Mouse (Mus musculus) neural tube, embryonic 13.5 days (tissue): ENCODE data around the gene Olfr750. TPM values are rescaled to one million over a fixed set of nuclear protein-coding genes. Genes with fewer than 3 reads are reported as not detected.

Experiments used
- ATAC-seq: fragments of 200-750 bp; cut with Nextera tagmentation; 2 replicates; pipeline ENCODE4 v1.8.0; 2017; ENCODE audit warnings: low read depth, mild to moderate bottlenecking, moderate TSS enrichment, moderate library complexity
- H3K27ac ChIP-seq: fragments of 300-500 bp; sonication (generic); replicated peaks from 2 replicates; pipeline ENCODE4 v1.5.1; 2015; ENCODE audit warnings: moderate library complexity, mild to moderate bottlenecking, inconsistent platforms
- H3K27me3 ChIP-seq: fragments of 300-500 bp; sonication (generic); 2 replicates; pipeline ENCODE4 v1.6.1; 2015; ENCODE audit warnings: mild to moderate bottlenecking, inconsistent platforms
- H3K36me3 ChIP-seq: fragments of 300-500 bp; sonication (generic); 2 replicates; pipeline ENCODE4 v1.6.1; 2015; ENCODE audit warnings: mild to moderate bottlenecking, inconsistent platforms
- H3K4me1 ChIP-seq: fragments of 300-500 bp; sonication (generic); replicated peaks from 2 replicates; pipeline ENCODE4 v1.6.1; 2015; ENCODE audit warnings: inconsistent platforms
- H3K4me2 ChIP-seq: fragments of 300-500 bp; sonication (generic); 2 replicates; pipeline ENCODE4 v1.6.1; 2015; ENCODE audit warnings: inconsistent platforms, mild to moderate bottlenecking, moderate library complexity
- H3K4me3 ChIP-seq: fragments of 300-500 bp; sonication (generic); 2 replicates; pipeline ENCODE4 v1.5.1; 2015; ENCODE audit warnings: mild to moderate bottlenecking, inconsistent platforms
- H3K9ac ChIP-seq: fragments of 300-500 bp; sonication (generic); 2 replicates; pipeline ENCODE4 v1.6.1; 2015; ENCODE audit warnings: moderate library complexity, mild to moderate bottlenecking, inconsistent platforms
- H3K9me3 ChIP-seq: fragments of 300-500 bp; sonication (generic); 2 replicates; pipeline ENCODE4 v1.6.1; 2016; ENCODE audit warnings: inconsistent platforms
- WGBS: fragments of 180-500 bp; shearing (Covaris S2); methylation state at CpG from one replicate; pipeline ENCODE4 v1.1.7; 2015; 5-methylcytosine and 5-hydroxymethylcytosine counted together
- polyA plus RNA-seq: library from polyadenylated mRNA; unstranded; fragments of >200 nt; fragmentation: Nextera tagmentation; extraction: Ambion mirVana; gene quantifications from 2 replicates; pipeline ENCODE4 v1.2.1, GENCODE M21; 2015

Olfr750 gene
- polyA plus RNA-seq, 1 experiment from 2014 or later = not detected

- 86% methylated on average over 5 of the region's 5 CpGs for WGBS
- H3K4me2 ChIP-seq = no peak overlapping the region
- no peak overlapping the region for H3K4me3 ChIP-seq
- H3K9ac ChIP-seq = no peak overlapping the region
- no peak for ATAC-seq
- H3K4me1 ChIP-seq = peaks cover 6% of the 10 kb centered on the region; the same call in 1 of the 2 replicates
- H3K27ac ChIP-seq = no peak overlapping the region
- H3K36me3 ChIP-seq = no peaks in the 10 kb centered on the region
- no peaks in the 10 kb centered on the region for H3K9me3 ChIP-seq
- no peaks in the 10 kb centered on the region for H3K27me3 ChIP-seq
Measured at GRCm38 (mm10) chr14:51094096-51094875, 20.1 kb upstream of the Olfr750 start.

GRCm38 (mm10) chr14:51093496-51093895, 19.3 kb upstream of the Olfr750 start:
- peaks cover 12% of the 10 kb centered on the region; the same call in 1 of the 2 replicates for H3K4me1 ChIP-seq
- no peaks in the 10 kb centered on the region for H3K27me3 ChIP-seq
- ATAC-seq = no peak
- no peak overlapping the region for H3K9ac ChIP-seq
- H3K4me2 ChIP-seq = no peak overlapping the region
- no peaks in the 10 kb centered on the region for H3K36me3 ChIP-seq
- H3K9me3 ChIP-seq = no peaks in the 10 kb centered on the region
- no peak overlapping the region for H3K4me3 ChIP-seq
- H3K27ac ChIP-seq = no peak overlapping the region
- 35% methylated on average over 3 of the region's 3 CpGs for WGBS

- no peak overlapping the region for H3K9ac ChIP-seq
- 54% methylated on average over 8 of the region's 8 CpGs for WGBS
- H3K27me3 ChIP-seq = no peaks in the 10 kb centered on the region
- peaks cover 17% of the 10 kb centered on the region for H3K4me1 ChIP-seq
- H3K4me3 ChIP-seq = peak overlapping the region; percentile 70
- H3K9me3 ChIP-seq = no peaks in the 10 kb centered on the region
- H3K4me2 ChIP-seq = peak overlapping the region; percentile 86
- no peaks in the 10 kb centered on the region for H3K36me3 ChIP-seq
- no peak overlapping the region for H3K27ac ChIP-seq
- ATAC-seq = no peak
Measured at GRCm38 (mm10) chr14:51092073-51092620, 17.9 kb upstream of the Olfr750 start.

- Histone ChIP-seq H3K4me2 (peak within 1 kb of the TSS; percentile 86), H3K9ac (peak within 1 kb of the TSS; percentile 76), H3K27me3 (no peaks in the 10 kb centered on the region; the same call in 1 of the 2 replicates), H3K36me3 (no peaks in the 10 kb centered on the region), H3K4me3 (peak within 1 kb of the TSS; percentile 70), H3K4me1 (peaks cover 17% of the 10 kb centered on the region), H3K27ac (peak within 1 kb of the TSS; percentile 83), H3K9me3 (no peaks in the 10 kb centered on the region)
- ATAC-seq = peak; percentile 25; the same call in 1 of the 2 replicates
- WGBS = 9% methylated on average over 33 of the region's 33 CpGs
Measured at GRCm38 (mm10) chr14:51090921-51091900, 17.0 kb upstream of the Olfr750 start, which contains the start of the genes Rnase4 and Ang. Gene Rnase4, plus strand, starts transcription at chr14:51091077. Gene Ang, plus strand, starts transcription at chr14:51091150.

- Histone ChIP-seq H3K27me3 (peaks cover under 1% of the 10 kb centered on the region), H3K27ac (peak overlapping the region; percentile 83), H3K4me1 (peaks cover 17% of the 10 kb centered on the region), H3K4me2 (peak overlapping the region; percentile 86), H3K9me3 (no peaks in the 10 kb centered on the region), H3K4me3 (peak overlapping the region; percentile 70), H3K9ac (peak overlapping the region; percentile 76), H3K36me3 (no peaks in the 10 kb centered on the region)
- ATAC-seq = peak; percentile 32
- 0% methylated on average over 27 of the region's 27 CpGs for WGBS
Measured at GRCm38 (mm10) chr14:51090077-51090781, 16.0 kb upstream of the Olfr750 start.

- peak overlapping the region; percentile 83 for H3K27ac ChIP-seq
- no peaks in the 10 kb centered on the region for H3K36me3 ChIP-seq
- no peaks in the 10 kb centered on the region for H3K9me3 ChIP-seq
- peaks cover 17% of the 10 kb centered on the region for H3K4me1 ChIP-seq
- WGBS = under 1% methylated on average over 15 of the region's 15 CpGs
- H3K4me3 ChIP-seq = peak overlapping the region; percentile 70
- peak overlapping the region; percentile 86 for H3K4me2 ChIP-seq
- H3K9ac ChIP-seq = peak overlapping the region; percentile 76
- peaks cover 6% of the 10 kb centered on the region for H3K27me3 ChIP-seq
- ATAC-seq = no peak
Measured at GRCm38 (mm10) chr14:51089674-51090076, 15.4 kb upstream of the Olfr750 start.

GRCm38 (mm10) chr14:51088970-51089673, 14.9 kb upstream of the Olfr750 start:
- H3K36me3 ChIP-seq = no peaks in the 10 kb centered on the region
- peak overlapping the region; percentile 86 for H3K4me2 ChIP-seq
- H3K4me1 ChIP-seq = peaks cover 17% of the 10 kb centered on the region
- under 1% methylated on average over 34 of the region's 34 CpGs for WGBS
- peak overlapping the region; percentile 70 for H3K4me3 ChIP-seq
- H3K9me3 ChIP-seq = no peaks in the 10 kb centered on the region
- peak overlapping the region; percentile 83 for H3K27ac ChIP-seq
- peaks cover 12% of the 10 kb centered on the region for H3K27me3 ChIP-seq
- peak; percentile 94 for ATAC-seq
- H3K9ac ChIP-seq = peak overlapping the region; percentile 76

GRCm38 (mm10) chr14:51088166-51088969, 14.1 kb upstream of the Olfr750 start:
- under 1% methylated on average over 23 of the region's 23 CpGs for WGBS
- H3K4me3 ChIP-seq = peak overlapping the region; percentile 70
- peaks cover 23% of the 10 kb centered on the region for H3K4me1 ChIP-seq
- H3K9ac ChIP-seq = peak overlapping the region; percentile 76
- ATAC-seq = peak; percentile 41
- peaks cover 19% of the 10 kb centered on the region for H3K27me3 ChIP-seq
- peak overlapping the region; percentile 68 for H3K27ac ChIP-seq
- H3K36me3 ChIP-seq = no peaks in the 10 kb centered on the region
- H3K9me3 ChIP-seq = no peaks in the 10 kb centered on the region
- peak overlapping the region; percentile 86 for H3K4me2 ChIP-seq

GRCm38 (mm10) chr14:51087762-51088161, 13.5 kb upstream of the Olfr750 start:
- Histone ChIP-seq H3K36me3 (no peaks in the 10 kb centered on the region), H3K27ac (no peak overlapping the region), H3K27me3 (peaks cover 24% of the 10 kb centered on the region), H3K4me2 (peak overlapping the region; percentile 86), H3K4me1 (peaks cover 29% of the 10 kb centered on the region), H3K9me3 (no peaks in the 10 kb centered on the region), H3K9ac (peak overlapping the region; percentile 46; the same call in 1 of the 2 replicates), H3K4me3 (peak overlapping the region; percentile 70)
- WGBS = 10% methylated on average over 9 of the region's 9 CpGs
- no peak for ATAC-seq

- H3K9me3 ChIP-seq = no peaks in the 10 kb centered on the region
- no peak overlapping the region for H3K27ac ChIP-seq
- 80% methylated on average over 4 of the region's 4 CpGs for WGBS
- peaks cover 30% of the 10 kb centered on the region for H3K27me3 ChIP-seq
- H3K4me1 ChIP-seq = peaks cover 23% of the 10 kb centered on the region
- no peaks in the 10 kb centered on the region for H3K36me3 ChIP-seq
- H3K4me3 ChIP-seq = no peak overlapping the region
- ATAC-seq = no peak
- no peak overlapping the region for H3K9ac ChIP-seq
- H3K4me2 ChIP-seq = no peak overlapping the region
Measured at GRCm38 (mm10) chr14:51085911-51086310, 11.7 kb upstream of the Olfr750 start.
